Mouse (Mus musculus) lung, postnatal 0 days (tissue): ENCODE data around the gene D430041D05Rik.

Source experiments
- CTCF ChIP-seq: IDR thresholded peaks from 2 replicates; pipeline ENCODE4 v1.5.1; 2016; ENCODE audit warnings: antibody characterized with exemption, mild to moderate bottlenecking
- EP300 ChIP-seq: IDR thresholded peaks from 2 replicates; pipeline ENCODE4 v1.6.1; 2016; ENCODE audit warnings: antibody characterized with exemption, mild to moderate bottlenecking, control low read depth

GRCm38 (mm10) chr2:104337619-104338018 lies 73.2 kb downstream of the D430041D05Rik start:
- TF ChIP-seq CTCF (no peak), EP300 (no peak)
